Mouse (Mus musculus) megakaryocyte progenitor cell, adult 5-6 weeks (primary cell): ENCODE data around the gene Atp6v0c. TPM values are rescaled to one million over a fixed set of nuclear protein-coding genes. Genes with fewer than 3 reads are reported as not detected.

Source experiments
- ATAC-seq: replicated peaks from 2 replicates; pipeline ENCODE4 v1.8.0; 2016; ENCODE audit warnings: mild to moderate bottlenecking, moderate TSS enrichment, inconsistent platforms; ENCODE audit not compliant: poor library complexity
- total RNA-seq, 2 experiments: library from RNA; stranded (forward) in 1 of 2; stranded (reverse) in 1 of 2; fragments of 157-497, 149-512 nt in 1 of 2; fragments of 200-1000 nt in 1 of 2; gene quantifications; 2 replicates each; pipeline versions ENCODE4 v1.2.3 to v1.2.4; 2015 to 2017

The Atp6v0c gene
- total RNA-seq, 2 experiments from 2014 or later: 145 to 405 TPM

GRCm38 (mm10) chr17:24119446-24119845, 50.1 kb downstream of the Atp6v0c start:
- ATAC-seq: no peak

Other genes starting within 250 kb of the Atp6v0c start
- gene Sbp, start 228.0 kb downstream of the Atp6v0c start, total RNA-seq (2015): not detected in 2 replicates
- not detected in 2 replicates for gene Sbp, start 228.0 kb downstream of the Atp6v0c start, total RNA-seq (2017)
- gene Sbpl, start 214.4 kb downstream of the Atp6v0c start, total RNA-seq (2015): not detected in 2 replicates
- gene Sbpl, start 214.4 kb downstream of the Atp6v0c start, total RNA-seq (2017): not detected in 2 replicates
- 0.22 and 0.27 TPM in 2 replicates for gene Prss30, start 189.1 kb downstream of the Atp6v0c start, total RNA-seq (2015)
- not detected in 2 replicates for gene Prss30, start 189.1 kb downstream of the Atp6v0c start, total RNA-seq (2017)
- not detected in 2 replicates for gene Prss22, start 171.6 kb downstream of the Atp6v0c start, total RNA-seq (2015)
- gene Prss22, start 171.6 kb downstream of the Atp6v0c start, total RNA-seq (2017): not detected in 2 replicates
- not detected in 2 replicates for gene Prss27, start 131.6 kb downstream of the Atp6v0c start, total RNA-seq (2015)
- gene Prss27, start 131.6 kb downstream of the Atp6v0c start, total RNA-seq (2017): not detected in 2 replicates
- 15.5 and 17.1 TPM in 2 replicates for gene Kctd5, start 96.2 kb downstream of the Atp6v0c start, total RNA-seq (2015)
- 19.5 and 21.0 TPM in 2 replicates for gene Kctd5, start 96.2 kb downstream of the Atp6v0c start, total RNA-seq (2017)
- 33.3 and 36.3 TPM in 2 replicates for gene Pdpk1, start 18.8 kb downstream of the Atp6v0c start, total RNA-seq (2015)
- 41.1 and 49.5 TPM in 2 replicates for gene Pdpk1, start 18.8 kb downstream of the Atp6v0c start, total RNA-seq (2017)
- gene Amdhd2, start 5.9 kb downstream of the Atp6v0c start, total RNA-seq (2015): 21.9 and 33.7 TPM in 2 replicates
- gene Amdhd2, start 5.9 kb downstream of the Atp6v0c start, total RNA-seq (2017): 65.1 and 65.5 TPM in 2 replicates
- 3.6 and 6.4 TPM in 2 replicates for gene Tbc1d24, start 35.9 kb upstream of the Atp6v0c start, total RNA-seq (2015)
- 6.4 and 6.6 TPM in 2 replicates for gene Tbc1d24, start 35.9 kb upstream of the Atp6v0c start, total RNA-seq (2017)
- 0.15 TPM in 1 of 2 replicates, not detected in the other for gene Ntn3, start 39.8 kb upstream of the Atp6v0c start, total RNA-seq (2015)
- gene Ntn3, start 39.8 kb upstream of the Atp6v0c start, total RNA-seq (2017): 0.12 and 0.30 TPM in 2 replicates
- gene Tedc2, start 51.1 kb upstream of the Atp6v0c start, total RNA-seq (2015): 7.8 and 10.2 TPM in 2 replicates
- gene Tedc2, start 51.1 kb upstream of the Atp6v0c start, total RNA-seq (2017): 13.9 and 16.2 TPM in 2 replicates
- 21.2 and 22.7 TPM in 2 replicates for gene Ccnf, start 81.8 kb upstream of the Atp6v0c start, total RNA-seq (2015)
- 27.4 and 40.3 TPM in 2 replicates for gene Ccnf, start 81.8 kb upstream of the Atp6v0c start, total RNA-seq (2017)
- gene Abca17, start 181.4 kb upstream of the Atp6v0c start, total RNA-seq (2015): 0.24 TPM in 1 of 2 replicates, not detected in the other
- 0.03 TPM in 1 of 2 replicates, not detected in the other for gene Abca17, start 181.4 kb upstream of the Atp6v0c start, total RNA-seq (2017)
- 18.6 and 20.4 TPM in 2 replicates for gene Abca3, start 182.2 kb upstream of the Atp6v0c start, total RNA-seq (2015)
- gene Abca3, start 182.2 kb upstream of the Atp6v0c start, total RNA-seq (2017): 13.8 and 15.5 TPM in 2 replicates
- gene Rnps1, start 244.9 kb upstream of the Atp6v0c start, total RNA-seq (2015): 143 and 154 TPM in 2 replicates
- 187 and 191 TPM in 2 replicates for gene Rnps1, start 244.9 kb upstream of the Atp6v0c start, total RNA-seq (2017)